Comparison of ENCODE assay signal across 26 mouse cellular contexts in the genomic region with DNA sequence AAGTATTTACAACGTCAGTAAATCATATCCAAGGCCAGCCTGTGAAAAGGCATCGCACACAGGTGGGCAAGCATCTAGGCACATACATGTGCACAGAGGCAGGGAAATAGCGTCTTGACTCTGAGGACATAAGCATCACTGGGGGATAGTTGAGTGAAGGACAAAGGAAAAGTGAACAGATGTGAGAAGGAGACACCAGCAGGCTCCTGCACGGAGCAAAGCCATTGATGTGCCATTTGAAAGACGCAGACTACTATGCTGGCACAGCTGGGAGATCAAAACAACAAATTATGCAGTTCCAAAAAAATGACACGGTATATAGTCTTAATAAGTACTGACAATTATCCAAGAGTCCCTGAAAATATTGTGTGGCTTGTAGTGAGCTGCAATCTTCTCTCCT. TPM values are rescaled to one million over a fixed set of nuclear protein-coding genes. Genes with fewer than 3 reads are reported as not detected.
A peak's percentile ranks its signal among the peaks of the same experiment; 100 is the strongest.
DNase-seq lines count a peak whose midpoint lies in the region; ATAC-seq and TF ChIP-seq lines count a peak whose summit lies in the region.
"Had no signal": no experiment of that assay in that cellular context is flagged by ENCODE, and none has a peak within 500 bp of the region (broad histone marks: within the 10 kb centered on the region; RNA-seq: fewer than 3 reads in every experiment).

No protein-coding gene starts in this region.

- H3K9me3 ChIP-seq in heart, embryonic 10.5 days: no peaks in the 10 kb centered on the region
- no peaks in the 10 kb centered on the region for H3K9me3 ChIP-seq in liver, embryonic 11.5 days (ENCODE audit: control insufficient read depth, low read length)
- H3K9me3 ChIP-seq in midbrain, embryonic 15.5 days: no peaks in the 10 kb centered on the region
- H3K9me3 ChIP-seq in midbrain, embryonic 14.5 days (ENCODE audit: control insufficient read depth, low read length): no peaks in the 10 kb centered on the region
- H3K9me3 ChIP-seq in midbrain, postnatal 0 days (ENCODE audit: low read length): no peaks in the 10 kb centered on the region
- H3K9me3 ChIP-seq in midbrain, embryonic 11.5 days (ENCODE audit: control insufficient read depth, low read length): no peaks in the 10 kb centered on the region
- H3K9me3 ChIP-seq: embryonic facial prominence, embryonic 10.5 days; embryonic facial prominence, embryonic 12.5 days; forebrain, embryonic 13.5 days; G1E had no signal

- H3K4me2 ChIP-seq in liver, embryonic 11.5 days: no peak overlapping the region
- no peak overlapping the region for H3K4me2 ChIP-seq in midbrain, embryonic 15.5 days
- no peak overlapping the region for H3K4me2 ChIP-seq in midbrain, embryonic 14.5 days (ENCODE audit: low read length)
- H3K4me2 ChIP-seq in midbrain, postnatal 0 days (ENCODE audit: low read depth, low read length, poor library complexity, severe bottlenecking): no peak overlapping the region
- no peak overlapping the region for H3K4me2 ChIP-seq in midbrain, embryonic 11.5 days
- H3K4me2 ChIP-seq: embryonic facial prominence, embryonic 12.5 days; forebrain, embryonic 13.5 days had no signal

- WGBS in heart, embryonic 10.5 days: 87% methylated on average over 6 of the region's 6 CpGs
- WGBS in liver, adult 2 months: 49% methylated on average over 6 of the region's 6 CpGs
- 85% methylated on average over 6 of the region's 6 CpGs for WGBS in liver, embryonic 11.5 days
- WGBS in midbrain, embryonic 15.5 days: 62% methylated on average over 6 of the region's 6 CpGs
- WGBS in midbrain, embryonic 14.5 days: 70% methylated on average over 6 of the region's 6 CpGs
- WGBS in midbrain, postnatal 0 days: 64% methylated on average over 6 of the region's 6 CpGs
- 93% methylated on average over 6 of the region's 6 CpGs for WGBS in midbrain, embryonic 11.5 days

- H3K79me2 ChIP-seq in liver, adult 2 months (ENCODE audit: control insufficient read depth, insufficient read depth, low read length): peaks cover 6% of the 10 kb centered on the region; the same call in 1 of the 2 replicates

- H3K27me3 ChIP-seq in heart, embryonic 10.5 days (ENCODE audit: insufficient read depth, poor library complexity, severe bottlenecking): no peaks in the 10 kb centered on the region
- H3K27me3 ChIP-seq in liver, adult 2 months (ENCODE audit: control insufficient read depth, insufficient read depth, low read length): no peaks in the 10 kb centered on the region
- no peaks in the 10 kb centered on the region for H3K27me3 ChIP-seq in liver, embryonic 11.5 days (replicated peaks; ENCODE audit: control insufficient read depth, insufficient read depth, low read length)
- H3K27me3 ChIP-seq in midbrain, embryonic 15.5 days (replicated peaks): no peaks in the 10 kb centered on the region
- no peaks in the 10 kb centered on the region for H3K27me3 ChIP-seq in midbrain, embryonic 14.5 days (ENCODE audit: control insufficient read depth, insufficient read depth, low read length)
- no peaks in the 10 kb centered on the region for H3K27me3 ChIP-seq in midbrain, postnatal 0 days (ENCODE audit: insufficient read depth, low read length)
- H3K27me3 ChIP-seq in midbrain, embryonic 11.5 days (ENCODE audit: control insufficient read depth, insufficient read depth, low read length): no peaks in the 10 kb centered on the region
- H3K27me3 ChIP-seq: CH12.LX; embryonic facial prominence, embryonic 12.5 days; forebrain, embryonic 13.5 days; Patski had no signal

- TF ChIP-seq CTCF in liver, adult 2 months (IDR thresholded peaks at IDR 0.05; ENCODE audit: low read depth, low read length): no peak
- no peak for TF ChIP-seq CTCF in midbrain, postnatal 0 days (IDR thresholded peaks at IDR 0.05)

- no peak for TF ChIP-seq POLR2A in liver, adult 2 months (IDR thresholded peaks at IDR 0.05; ENCODE audit: extremely low read depth, insufficient read depth, low read length)

- no peak for ATAC-seq in liver, embryonic 11.5 days (replicated peaks; ENCODE audit: low FRiP score)
- peak; percentile 50; the same call in 1 of the 2 replicates for ATAC-seq in midbrain, embryonic 15.5 days (replicated peaks)
- ATAC-seq in midbrain, embryonic 14.5 days (ENCODE audit: low FRiP score, low TSS enrichment): no peak
- peak; percentile 29; the same call in 1 of the 2 replicates for ATAC-seq in midbrain, postnatal 0 days (ENCODE audit: low FRiP score)
- ATAC-seq in midbrain, embryonic 11.5 days (ENCODE audit: low FRiP score): no peak
- ATAC-seq: activated CD4-positive, CD25-positive, alpha-beta regulatory T cell, adult 4 months; CD4-positive, CD25-positive, alpha-beta regulatory T cell, adult 4 months; forebrain, embryonic 13.5 days; Patski had no signal

- no peaks in the 10 kb centered on the region for H3K4me1 ChIP-seq in heart, embryonic 10.5 days
- peaks cover 14% of the 10 kb centered on the region for H3K4me1 ChIP-seq in liver, adult 2 months (ENCODE audit: control insufficient read depth, insufficient read depth, low read length)
- H3K4me1 ChIP-seq in liver, embryonic 11.5 days (replicated peaks; ENCODE audit: control insufficient read depth, insufficient read depth, low read length): no peaks in the 10 kb centered on the region
- H3K4me1 ChIP-seq in midbrain, embryonic 15.5 days: no peaks in the 10 kb centered on the region
- no peaks in the 10 kb centered on the region for H3K4me1 ChIP-seq in midbrain, embryonic 14.5 days (ENCODE audit: control insufficient read depth, insufficient read depth, low read length)
- no peaks in the 10 kb centered on the region for H3K4me1 ChIP-seq in midbrain, postnatal 0 days (ENCODE audit: insufficient read depth, low read length)
- no peaks in the 10 kb centered on the region for H3K4me1 ChIP-seq in midbrain, embryonic 11.5 days (ENCODE audit: control insufficient read depth, insufficient read depth, low read length)
- H3K4me1 ChIP-seq: forebrain, embryonic 13.5 days had no signal

- H3K4me3 ChIP-seq in heart, embryonic 10.5 days: no peak overlapping the region
- H3K4me3 ChIP-seq in liver, adult 2 months (ENCODE audit: insufficient read depth, low read depth, low read length): peak overlapping the region; percentile 51; the same call in 1 of the 2 replicates
- no peak overlapping the region for H3K4me3 ChIP-seq in liver, embryonic 11.5 days (ENCODE audit: low read depth, low read length)
- no peak overlapping the region for H3K4me3 ChIP-seq in midbrain, embryonic 15.5 days
- H3K4me3 ChIP-seq in midbrain, embryonic 14.5 days (replicated peaks; ENCODE audit: low read depth, low read length): no peak overlapping the region
- no peak overlapping the region for H3K4me3 ChIP-seq in midbrain, postnatal 0 days (ENCODE audit: low read depth, low read length)
- H3K4me3 ChIP-seq in midbrain, embryonic 11.5 days (ENCODE audit: low read depth, low read length): no peak overlapping the region
- H3K4me3 ChIP-seq: embryonic facial prominence, embryonic 10.5 days; embryonic facial prominence, embryonic 12.5 days; forebrain, embryonic 13.5 days had no signal

- peak overlapping the region; percentile 9; the same call in 1 of the 2 replicates for H3K9ac ChIP-seq in liver, adult 2 months (ENCODE audit: low read depth, low read length)
- H3K9ac ChIP-seq in liver, embryonic 11.5 days (ENCODE audit: low read depth, low read length): no peak overlapping the region
- H3K9ac ChIP-seq in midbrain, embryonic 15.5 days: no peak overlapping the region
- no peak overlapping the region for H3K9ac ChIP-seq in midbrain, embryonic 14.5 days (replicated peaks; ENCODE audit: low read length)
- no peak overlapping the region for H3K9ac ChIP-seq in midbrain, postnatal 0 days (replicated peaks; ENCODE audit: low read length, poor library complexity, severe bottlenecking)
- H3K9ac ChIP-seq in midbrain, embryonic 11.5 days (ENCODE audit: low read length): no peak overlapping the region
- H3K9ac ChIP-seq: embryonic facial prominence, embryonic 12.5 days; forebrain, embryonic 13.5 days had no signal

- H3K36me3 ChIP-seq in heart, embryonic 10.5 days: no peaks in the 10 kb centered on the region
- peaks cover 39% of the 10 kb centered on the region for H3K36me3 ChIP-seq in liver, adult 2 months (ENCODE audit: control insufficient read depth, insufficient read depth, low read length)
- H3K36me3 ChIP-seq in liver, embryonic 11.5 days (ENCODE audit: control insufficient read depth, insufficient read depth, low read length): no peaks in the 10 kb centered on the region
- no peaks in the 10 kb centered on the region for H3K36me3 ChIP-seq in midbrain, embryonic 15.5 days (replicated peaks)
- H3K36me3 ChIP-seq in midbrain, embryonic 14.5 days (ENCODE audit: control insufficient read depth, insufficient read depth, low read length): no peaks in the 10 kb centered on the region
- H3K36me3 ChIP-seq in midbrain, postnatal 0 days (ENCODE audit: insufficient read depth, low read length): no peaks in the 10 kb centered on the region
- H3K36me3 ChIP-seq in midbrain, embryonic 11.5 days (ENCODE audit: control insufficient read depth, insufficient read depth, low read length): no peaks in the 10 kb centered on the region
- H3K36me3 ChIP-seq: embryonic facial prominence, embryonic 10.5 days; embryonic facial prominence, embryonic 12.5 days; G1E had no signal

- no peak overlapping the region for H3K27ac ChIP-seq in heart, embryonic 10.5 days
- H3K27ac ChIP-seq in liver, adult 2 months (replicated peaks; ENCODE audit: insufficient read depth, low read depth, low read length): peak overlapping the region; percentile 13; the same call in 1 of the 2 replicates
- H3K27ac ChIP-seq in liver, embryonic 11.5 days (ENCODE audit: low read depth, low read length): no peak overlapping the region
- no peak overlapping the region for H3K27ac ChIP-seq in midbrain, embryonic 15.5 days
- no peak overlapping the region for H3K27ac ChIP-seq in midbrain, embryonic 14.5 days (replicated peaks; ENCODE audit: low read depth, low read length)
- H3K27ac ChIP-seq in midbrain, postnatal 0 days (ENCODE audit: low read depth, low read length): no peak overlapping the region
- no peak overlapping the region for H3K27ac ChIP-seq in midbrain, embryonic 11.5 days (ENCODE audit: low read depth, low read length)
- H3K27ac ChIP-seq: embryonic facial prominence, embryonic 10.5 days; embryonic facial prominence, embryonic 12.5 days; forebrain, embryonic 13.5 days had no signal

- DNase-seq in heart, adult 11 months: peak; percentile 68
- no peak for DNase-seq in heart, embryonic 10.5 days (ENCODE audit: low spot score)
- no peak for DNase-seq in liver, adult 2 months (ENCODE audit: extremely low read depth, low read depth, low spot score)
- DNase-seq in liver, embryonic 11.5 days (ENCODE audit: low spot score): no peak
- DNase-seq in midbrain, embryonic 14.5 days: no peak
- no peak for DNase-seq in midbrain, postnatal 0 days (ENCODE audit: low spot score)
- no peak for DNase-seq in midbrain, embryonic 11.5 days (ENCODE audit: low spot score, missing footprints)
- DNase-seq: adrenal gland, adult 8-10 months; adrenal gland, postnatal 14 days; adrenal gland, postnatal 36 days; B cell, adult 2 months; cerebellum, adult 11-12 months; cerebellum, adult 2 months; cerebellum, adult 9-10 months; cerebellum, postnatal 10 days; cerebellum, postnatal 25 days had no signal

RNA-seq across cellular contexts. Expression of gene Pon1, which starts 6.2 kb away (rescaled TPM):
- polyA plus RNA-seq in heart, embryonic 10.5 days (2016; fragmentation: Nextera tagmentation; extraction: Ambion mirVana): 0.21 TPM in 1 of 2 replicates, not detected in the other
- total RNA-seq in liver, adult 2 months (2014; rRNA removed): 1,847 and 2,396 TPM in 2 replicates
- 549 and 587 TPM in 2 replicates for polyA plus RNA-seq in liver, adult 2 months (2012; rRNA removed)
- polyA plus RNA-seq in liver, embryonic 11.5 days (2014; fragmentation: Nextera tagmentation; extraction: Ambion mirVana): 0.75 and 1.5 TPM in 2 replicates
- polyA plus RNA-seq in midbrain, embryonic 15.5 days (2015; fragmentation: Nextera tagmentation; extraction: Ambion mirVana): 0.15 and 0.18 TPM in 2 replicates
- not detected in 2 replicates for polyA plus RNA-seq in midbrain, embryonic 14.5 days (2014; fragmentation: Nextera tagmentation; extraction: Ambion mirVana)
- 1.2 TPM in 1 of 2 replicates, not detected in the other for total RNA-seq in midbrain, postnatal 0 days (2014; rRNA removed)
- not detected in 2 replicates for polyA plus RNA-seq in midbrain, postnatal 0 days (2015; fragmentation: Nextera tagmentation; extraction: Ambion mirVana)
- 0.08 and 0.18 TPM in 2 replicates for polyA plus RNA-seq in midbrain, embryonic 11.5 days (2014; fragmentation: Nextera tagmentation; extraction: Ambion mirVana)
- total RNA-seq: CH12.LX had no signal
- polyA plus RNA-seq: activated CD4-positive, CD25-positive, alpha-beta regulatory T cell, adult 4 months; CD4-positive, CD25-positive, alpha-beta regulatory T cell, adult 4 months; cerebellum, adult 2 months; cortical plate, adult 2 months; embryonic facial prominence, embryonic 10.5 days; forebrain, embryonic 13.5 days; G1E; Patski had no signal

Comparison
In these comparisons a context has a peak if more than half of its experiments do, and no peak if none do; other contexts are left out.
1. ATAC-seq: peak in midbrain, embryonic 15.5 days (single experiment) and midbrain, postnatal 0 days (single experiment); none in liver, embryonic 11.5 days (single experiment), midbrain, embryonic 14.5 days (single experiment) and midbrain, embryonic 11.5 days (single experiment).
2. RNA of gene Pon1, which starts 6.2 kb away (polyA plus RNA-seq): 549 to 587 TPM in liver, adult 2 months; 0.75 to 1.5 TPM in liver, embryonic 11.5 days, 0.21 TPM in heart, embryonic 10.5 days, 0.15 to 0.18 TPM in midbrain, embryonic 15.5 days, not detected in midbrain, embryonic 14.5 days, 0.08 to 0.18 TPM in midbrain, embryonic 11.5 days and not detected in midbrain, postnatal 0 days; every median in the first group is over 100 times any median in the second.